Mouse (Mus musculus) neural tube, embryonic 12.5 days (tissue): Measurements from ENCODE around the gene Rhbdd2. TPM values are rescaled to one million over a fixed set of nuclear protein-coding genes. Genes with fewer than 3 reads are reported as not detected.

Experiments
- ATAC-seq: fragments of 200-750 bp; cut with Nextera tagmentation; 2 replicates; pipeline ENCODE4 v1.8.0; 2017; ENCODE audit warnings: low read depth, mild to moderate bottlenecking, moderate TSS enrichment, moderate library complexity; ENCODE audit not compliant: low FRiP score
- H3K27ac ChIP-seq: fragments of 300-500 bp; sonication (generic); 2 replicates; pipeline ENCODE4 v1.5.1; 2016
- H3K27me3 ChIP-seq: fragments of 300-500 bp; sonication (generic); replicated peaks from 2 replicates; pipeline ENCODE4 v1.6.1; 2016; ENCODE audit warnings: mild to moderate bottlenecking
- H3K36me3 ChIP-seq: fragments of 300-500 bp; sonication (generic); 2 replicates; pipeline ENCODE4 v1.6.1; 2016; ENCODE audit warnings: mild to moderate bottlenecking
- H3K4me1 ChIP-seq: fragments of 300-500 bp; sonication (generic); 2 replicates; pipeline ENCODE4 v1.6.1; 2016
- H3K4me2 ChIP-seq: fragments of 300-500 bp; sonication (generic); replicated peaks from 2 replicates; pipeline ENCODE4 v1.6.1; 2016; ENCODE audit warnings: mild to moderate bottlenecking
- H3K4me3 ChIP-seq: fragments of 300-500 bp; sonication (generic); 2 replicates; pipeline ENCODE4 v1.5.1; 2016
- H3K9ac ChIP-seq: fragments of 300-500 bp; sonication (generic); 2 replicates; pipeline ENCODE4 v1.6.1; 2016; ENCODE audit warnings: mild to moderate bottlenecking
- H3K9me3 ChIP-seq: fragments of 300-500 bp; sonication (generic); 2 replicates; pipeline ENCODE4 v1.6.1; 2016; ENCODE audit warnings: mild to moderate bottlenecking
- WGBS: fragments of 180-500 bp; shearing (Covaris S2); methylation state at CpG from one replicate; pipeline ENCODE4 v1.1.7; 2016; 5-methylcytosine and 5-hydroxymethylcytosine counted together
- polyA plus RNA-seq: library from polyadenylated mRNA; unstranded; fragments of >200 nt; fragmentation: Nextera tagmentation; extraction: Ambion mirVana; gene quantifications from 2 replicates; pipeline ENCODE4 v1.2.1, GENCODE M21; 2016

Rhbdd2 gene
- polyA plus RNA-seq, 1 experiment from 2014 or later, result 64.7 TPM

DNA sequence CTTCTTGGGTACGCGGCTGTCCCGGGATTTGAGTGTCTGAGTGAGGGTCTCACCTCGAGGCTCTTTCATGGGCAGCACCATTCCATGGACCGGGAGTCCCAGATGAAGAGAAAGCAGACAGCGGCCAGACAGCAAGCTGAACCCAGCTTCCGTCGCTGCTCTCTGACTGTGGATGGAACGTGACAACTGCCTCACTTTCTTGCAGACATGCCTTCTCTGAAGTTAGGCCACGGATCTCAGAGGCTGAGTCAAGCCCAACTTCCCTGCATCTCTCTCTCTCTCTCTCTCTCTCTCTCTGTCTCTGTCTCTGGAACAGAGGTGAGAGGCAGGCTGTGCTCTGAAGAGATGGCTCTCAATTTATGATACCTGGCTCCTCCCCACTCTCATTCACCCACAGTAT, 3.5 kb upstream of the Rhbdd2 start:
- H3K9ac ChIP-seq, result no peak overlapping the region
- peaks cover 9% of the 10 kb centered on the region for H3K4me1 ChIP-seq
- H3K36me3 ChIP-seq, result no peaks in the 10 kb centered on the region
- H3K27me3 ChIP-seq, result no peaks in the 10 kb centered on the region
- no peak overlapping the region for H3K4me3 ChIP-seq
- ATAC-seq, result no peak
- WGBS, result 48% methylated on average over 10 of the region's 10 CpGs
- H3K27ac ChIP-seq, result no peak overlapping the region
- peak overlapping the region; percentile 24; the same call in 1 of the 2 replicates for H3K4me2 ChIP-seq
- H3K9me3 ChIP-seq, result no peaks in the 10 kb centered on the region

DNA sequence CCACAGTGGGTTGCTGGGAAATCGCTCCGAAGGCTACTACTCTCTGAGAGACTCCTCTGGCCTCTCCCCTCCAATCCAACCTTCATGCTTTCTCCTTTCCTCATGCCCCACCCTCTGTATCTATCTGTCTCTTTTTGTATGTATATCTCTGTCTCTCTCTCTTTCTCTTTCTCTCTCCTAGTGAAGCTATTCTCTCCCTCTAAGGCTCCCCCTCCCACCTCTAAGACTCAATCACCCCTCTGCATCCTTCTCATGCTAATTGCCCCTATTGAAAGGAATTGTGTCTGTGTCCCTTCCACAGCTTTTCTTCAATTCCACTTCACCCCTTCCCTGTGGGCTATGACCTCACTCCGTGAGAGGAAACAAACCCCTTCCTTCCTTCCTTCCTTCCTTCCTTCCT, 3.0 kb upstream of the Rhbdd2 start:
- H3K9me3 ChIP-seq, result no peaks in the 10 kb centered on the region
- 82% methylated on average over 3 of the region's 3 CpGs for WGBS
- no peaks in the 10 kb centered on the region for H3K27me3 ChIP-seq
- peaks cover 9% of the 10 kb centered on the region for H3K4me1 ChIP-seq
- H3K27ac ChIP-seq, result no peak overlapping the region
- H3K36me3 ChIP-seq, result no peaks in the 10 kb centered on the region
- no peak overlapping the region for H3K9ac ChIP-seq
- ATAC-seq, result no peak
- no peak overlapping the region for H3K4me2 ChIP-seq
- no peak overlapping the region for H3K4me3 ChIP-seq

DNA sequence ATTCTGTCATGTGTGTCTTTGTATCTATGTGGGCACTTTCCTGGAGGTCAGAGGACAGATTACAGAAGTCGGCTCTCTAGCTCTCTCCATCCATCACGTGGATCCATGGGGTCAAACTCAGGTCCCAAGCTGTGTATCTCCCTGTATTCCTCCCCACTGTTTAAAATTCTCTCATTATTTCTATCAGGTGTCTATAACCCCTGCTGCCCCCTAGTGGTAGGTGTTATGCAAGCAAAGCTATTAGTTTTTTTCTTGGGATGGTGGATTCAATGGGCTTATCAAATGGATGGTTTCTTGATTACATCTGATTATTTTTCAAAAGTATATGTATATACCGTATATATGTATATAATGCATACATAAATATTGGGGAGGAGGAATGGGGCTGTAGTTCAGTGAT, 1.8 kb upstream of the Rhbdd2 start:
- no peak overlapping the region for H3K4me3 ChIP-seq
- peaks cover 7% of the 10 kb centered on the region; the same call in 1 of the 2 replicates for H3K36me3 ChIP-seq
- no peak overlapping the region for H3K9ac ChIP-seq
- H3K4me1 ChIP-seq, result peaks cover 9% of the 10 kb centered on the region
- WGBS, result 34% methylated on average over 3 of the region's 3 CpGs
- no peak overlapping the region for H3K27ac ChIP-seq
- H3K4me2 ChIP-seq, result no peak overlapping the region
- no peaks in the 10 kb centered on the region for H3K9me3 ChIP-seq
- ATAC-seq, result no peak
- H3K27me3 ChIP-seq, result no peaks in the 10 kb centered on the region

DNA sequence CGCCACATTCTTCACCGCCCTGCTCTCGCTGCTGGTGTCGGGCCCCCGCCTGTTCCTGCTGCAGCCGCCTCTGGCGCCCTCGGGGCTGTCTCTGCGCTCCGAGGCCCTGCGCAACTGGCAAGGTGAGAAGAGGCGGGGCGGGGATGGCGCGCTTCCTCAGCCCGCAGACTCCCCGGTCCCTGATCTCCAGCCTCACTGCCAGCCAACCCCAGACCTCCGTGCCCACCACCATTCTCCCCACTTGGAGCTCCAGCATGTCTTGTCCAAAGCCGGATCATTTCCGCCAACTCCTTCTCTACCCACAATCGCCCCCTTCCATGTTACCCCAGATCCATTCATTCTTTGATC, 353 bp downstream of the Rhbdd2 start:
- ATAC-seq, result peak; percentile 83
- H3K9ac ChIP-seq, result peak overlapping the region; percentile 81
- WGBS, result 0% methylated on average over 21 of the region's 21 CpGs
- peaks cover 27% of the 10 kb centered on the region for H3K36me3 ChIP-seq
- H3K9me3 ChIP-seq, result no peaks in the 10 kb centered on the region
- peak overlapping the region; percentile 68 for H3K4me2 ChIP-seq
- peak overlapping the region; percentile 51; the same call in 1 of the 2 replicates for H3K27ac ChIP-seq
- H3K27me3 ChIP-seq, result no peaks in the 10 kb centered on the region
- H3K4me1 ChIP-seq, result peaks cover 9% of the 10 kb centered on the region
- H3K4me3 ChIP-seq, result peak overlapping the region; percentile 75

DNA sequence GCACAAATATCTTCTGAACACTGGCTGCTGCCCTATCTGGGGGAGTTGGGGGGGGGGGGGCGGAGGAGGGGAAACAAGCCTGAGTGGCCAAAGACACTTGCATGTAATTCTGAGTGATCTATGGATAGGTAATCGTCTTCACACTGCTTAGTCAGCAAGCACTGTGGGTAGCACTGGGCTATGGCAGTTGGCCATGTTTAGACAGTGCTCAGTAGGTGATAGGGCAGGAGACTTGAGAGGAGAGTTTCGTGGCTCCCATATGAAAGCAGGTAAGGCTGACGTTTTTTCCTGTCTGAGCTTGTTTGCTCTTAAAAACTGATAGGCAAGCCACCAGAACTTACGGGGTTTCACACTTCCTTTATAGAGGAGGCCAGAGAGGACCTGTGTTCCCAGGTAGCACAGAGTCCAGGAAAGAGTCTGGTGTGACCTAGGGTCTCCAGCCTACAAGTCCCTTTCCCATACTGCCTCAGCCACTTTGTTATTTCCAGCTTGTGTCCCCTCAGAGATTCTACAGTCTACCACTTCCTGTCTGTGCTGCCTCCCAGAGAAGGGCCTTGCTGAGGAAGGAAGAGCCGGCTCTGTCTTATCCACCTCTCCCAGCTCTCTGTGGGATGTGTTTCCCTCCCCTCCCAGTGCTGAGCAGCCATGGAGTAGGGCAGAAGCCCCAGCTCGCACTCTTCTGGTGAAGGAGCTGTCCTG, 7.5 kb downstream of the Rhbdd2 start:
- ATAC-seq, result no peak
- no peak overlapping the region for H3K4me2 ChIP-seq
- no peak overlapping the region for H3K4me3 ChIP-seq
- no peak overlapping the region for H3K27ac ChIP-seq
- WGBS, result 81% methylated on average over 7 of the region's 7 CpGs
- no peaks in the 10 kb centered on the region for H3K27me3 ChIP-seq
- H3K9ac ChIP-seq, result no peak overlapping the region
- peaks cover 69% of the 10 kb centered on the region for H3K36me3 ChIP-seq
- H3K9me3 ChIP-seq, result no peaks in the 10 kb centered on the region
- H3K4me1 ChIP-seq, result no peaks in the 10 kb centered on the region

DNA sequence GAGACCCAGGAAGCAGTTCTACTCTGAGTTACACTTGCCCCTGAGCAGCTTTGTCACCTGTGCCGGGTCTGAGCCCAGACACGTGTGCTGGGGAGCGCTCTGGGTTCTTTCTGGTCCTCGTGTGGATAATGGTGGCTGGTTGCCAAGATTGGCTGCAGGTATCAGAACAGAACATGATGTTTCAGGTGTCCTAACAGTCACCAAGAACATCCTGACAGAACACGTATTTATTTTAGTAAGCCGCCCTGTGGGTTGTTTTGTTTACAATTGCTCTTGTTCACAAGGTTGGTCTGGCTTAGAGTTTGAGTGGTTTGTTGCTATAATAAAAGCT, 8.0 kb downstream of the Rhbdd2 start:
- Histone ChIP-seq H3K4me2 (no peak overlapping the region), H3K9ac (no peak overlapping the region), H3K36me3 (peaks cover 64% of the 10 kb centered on the region), H3K27ac (no peak overlapping the region), H3K27me3 (no peaks in the 10 kb centered on the region), H3K4me3 (no peak overlapping the region), H3K4me1 (no peaks in the 10 kb centered on the region), H3K9me3 (no peaks in the 10 kb centered on the region)
- WGBS, result 93% methylated on average over 6 of the region's 6 CpGs
- ATAC-seq, result no peak

DNA sequence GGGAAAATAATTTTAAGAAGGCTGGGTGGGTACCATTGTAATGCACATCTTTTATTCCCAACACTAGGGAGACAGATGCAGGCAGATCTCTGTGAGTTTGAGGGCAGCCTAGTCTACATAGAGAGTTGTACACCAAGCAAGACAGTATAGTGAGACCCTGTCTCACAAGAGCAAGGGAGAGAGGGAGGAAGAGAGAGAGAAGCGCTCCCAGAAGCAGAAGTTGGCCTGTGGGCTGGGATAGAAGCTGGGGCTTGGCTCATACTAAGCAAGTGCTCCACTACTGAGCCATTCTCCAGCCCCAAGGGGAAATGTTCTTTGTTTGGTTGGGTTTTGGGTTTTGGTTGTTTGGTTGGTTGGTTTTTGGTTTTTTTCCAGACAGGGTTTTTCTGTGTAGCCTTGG, 8.6 kb downstream of the Rhbdd2 start:
- Histone ChIP-seq H3K9ac (no peak overlapping the region), H3K4me2 (no peak overlapping the region), H3K27me3 (no peaks in the 10 kb centered on the region), H3K4me1 (no peaks in the 10 kb centered on the region), H3K36me3 (peaks cover 58% of the 10 kb centered on the region), H3K4me3 (no peak overlapping the region), H3K27ac (no peak overlapping the region), H3K9me3 (no peaks in the 10 kb centered on the region)
- WGBS, result 100% methylated on average over 1 of the region's 1 CpGs
- no peak for ATAC-seq

DNA sequence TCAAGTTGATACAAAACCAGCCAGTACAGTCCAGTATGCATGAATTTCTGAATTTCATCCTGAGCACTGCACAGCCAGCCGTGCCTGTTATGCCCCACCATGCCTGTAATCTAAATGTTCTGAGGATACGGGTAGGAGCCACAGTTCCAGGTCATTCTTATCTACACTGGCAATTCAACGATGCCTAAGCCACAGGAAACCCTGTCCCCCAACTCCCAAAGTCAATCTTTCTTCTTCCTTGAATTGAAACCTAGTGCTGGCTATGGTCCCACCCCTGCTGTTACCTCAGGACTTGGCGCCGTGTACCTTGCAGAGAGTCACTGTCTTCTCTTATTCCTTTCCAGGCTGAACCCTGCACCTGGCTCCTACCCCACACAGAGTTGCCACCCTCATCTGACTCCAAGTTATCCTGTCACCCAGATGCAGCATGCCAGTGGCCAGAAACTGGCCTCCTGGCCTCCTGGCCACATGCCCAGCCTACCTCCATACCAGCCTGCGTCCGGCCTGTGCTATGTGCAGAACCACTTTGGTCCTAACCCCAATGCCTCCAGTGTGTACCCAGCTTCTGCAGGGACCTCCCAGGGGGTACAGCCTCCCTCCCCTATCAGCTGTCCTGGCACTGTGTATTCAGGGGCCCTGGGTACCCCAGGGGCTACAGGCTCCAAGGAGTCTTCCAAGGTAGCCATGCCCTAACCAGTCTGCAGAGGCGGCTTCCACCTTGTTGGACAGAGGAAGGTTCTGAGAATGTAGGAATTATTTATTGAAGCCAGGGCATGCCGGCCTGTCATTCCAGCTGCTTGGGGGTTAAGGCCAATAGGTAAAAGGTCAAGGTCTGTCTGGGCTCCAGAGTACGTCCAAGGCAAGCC, 10.5 kb downstream of the Rhbdd2 start:
- no peak for ATAC-seq
- Histone ChIP-seq H3K27ac (no peak overlapping the region), H3K9me3 (no peaks in the 10 kb centered on the region), H3K9ac (no peak overlapping the region), H3K27me3 (no peaks in the 10 kb centered on the region), H3K4me2 (no peak overlapping the region), H3K36me3 (peaks cover 40% of the 10 kb centered on the region), H3K4me3 (no peak overlapping the region), H3K4me1 (no peaks in the 10 kb centered on the region)
- 85% methylated on average over 10 of the region's 10 CpGs for WGBS

DNA sequence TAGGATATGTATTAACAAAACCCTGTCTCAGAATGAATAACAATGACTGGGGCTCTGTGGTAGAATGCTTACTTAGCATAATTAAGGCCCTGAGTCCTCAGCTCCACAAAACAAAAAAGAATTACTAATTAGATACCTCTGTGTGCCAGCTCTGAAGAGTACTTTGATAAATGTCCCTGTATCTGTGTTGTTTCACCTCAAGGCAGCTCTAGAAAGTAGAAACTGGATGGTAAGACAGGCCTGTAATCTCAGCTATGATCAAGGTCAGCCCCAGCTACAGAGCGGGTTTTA, 11.1 kb downstream of the Rhbdd2 start:
- Histone ChIP-seq H3K36me3 (peaks cover 35% of the 10 kb centered on the region), H3K4me1 (no peaks in the 10 kb centered on the region), H3K4me3 (no peak overlapping the region), H3K27me3 (no peaks in the 10 kb centered on the region), H3K9me3 (no peaks in the 10 kb centered on the region), H3K4me2 (no peak overlapping the region), H3K9ac (no peak overlapping the region), H3K27ac (no peak overlapping the region)
- WGBS, result 96% methylated on average over 1 of the region's 1 CpGs
- no peak for ATAC-seq

DNA sequence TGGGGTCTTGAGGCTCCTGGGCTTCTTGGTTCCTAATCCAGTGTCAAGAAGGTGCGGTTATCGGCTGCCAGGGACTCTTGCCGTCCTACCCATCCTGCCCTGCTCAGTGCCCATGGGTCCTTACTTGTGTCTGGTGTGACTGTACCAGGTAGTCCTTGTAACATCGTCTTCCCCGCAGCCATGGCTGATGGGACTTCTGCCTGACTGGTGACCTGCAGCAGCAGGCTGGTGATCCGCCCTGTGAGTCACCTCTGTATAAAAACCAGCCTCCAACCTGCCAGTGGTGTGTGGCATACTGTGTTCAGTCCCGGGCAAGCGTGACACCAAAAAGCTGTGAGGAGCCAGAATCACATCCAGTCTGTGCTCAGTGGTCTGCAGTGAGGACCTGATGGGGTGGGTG, 11.5 kb downstream of the Rhbdd2 start:
- no peak overlapping the region for H3K4me2 ChIP-seq
- no peak for ATAC-seq
- H3K4me1 ChIP-seq, result no peaks in the 10 kb centered on the region
- 91% methylated on average over 8 of the region's 8 CpGs for WGBS
- H3K27me3 ChIP-seq, result no peaks in the 10 kb centered on the region
- peaks cover 31% of the 10 kb centered on the region for H3K36me3 ChIP-seq
- no peaks in the 10 kb centered on the region for H3K9me3 ChIP-seq
- no peak overlapping the region for H3K4me3 ChIP-seq
- H3K9ac ChIP-seq, result no peak overlapping the region
- H3K27ac ChIP-seq, result no peak overlapping the region

DNA sequence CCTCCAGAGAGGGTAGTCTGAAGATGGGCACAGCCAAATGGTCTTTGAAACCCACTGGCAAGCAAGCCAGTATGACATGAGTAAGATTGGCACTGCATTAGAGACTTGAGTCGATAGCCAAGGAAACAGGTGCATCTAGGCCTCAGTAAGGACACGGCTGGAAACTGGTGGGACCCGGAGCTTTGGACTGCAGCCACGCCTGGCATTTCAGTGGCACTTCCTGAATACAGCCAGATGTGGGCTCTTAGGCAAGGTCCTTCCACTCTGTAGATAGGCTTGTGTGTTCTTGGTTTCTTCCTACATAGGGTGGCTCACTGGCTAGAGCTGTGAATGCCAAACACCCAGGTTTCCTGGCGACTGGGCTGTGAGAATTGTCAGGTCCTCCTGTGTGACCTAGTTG, 12.9 kb downstream of the Rhbdd2 start:
- no peak overlapping the region for H3K27ac ChIP-seq
- H3K9ac ChIP-seq, result no peak overlapping the region
- H3K36me3 ChIP-seq, result peaks cover 17% of the 10 kb centered on the region
- H3K9me3 ChIP-seq, result no peaks in the 10 kb centered on the region
- H3K4me2 ChIP-seq, result no peak overlapping the region
- no peaks in the 10 kb centered on the region for H3K4me1 ChIP-seq
- H3K27me3 ChIP-seq, result no peaks in the 10 kb centered on the region
- H3K4me3 ChIP-seq, result no peak overlapping the region
- ATAC-seq, result no peak
- 91% methylated on average over 5 of the region's 5 CpGs for WGBS

DNA sequence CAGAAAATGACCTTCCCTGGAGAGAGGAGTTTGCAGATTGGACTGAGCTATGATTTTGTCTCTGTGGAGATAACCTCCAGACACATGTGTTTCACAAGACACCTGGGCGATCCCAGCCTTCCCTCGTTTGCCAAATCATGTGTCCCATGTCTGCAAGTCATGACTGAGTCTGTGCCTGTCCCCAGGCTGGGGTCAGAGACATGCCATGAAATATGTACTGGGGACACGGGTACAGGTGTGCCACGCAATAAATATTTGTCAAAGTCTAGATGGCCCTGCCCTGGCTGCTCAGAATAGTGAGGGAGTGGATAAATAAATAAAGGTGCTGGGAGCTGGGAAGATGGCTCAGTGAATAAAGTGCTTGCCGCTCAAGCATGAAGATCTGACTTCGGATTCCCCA, 13.6 kb downstream of the Rhbdd2 start:
- H3K36me3 ChIP-seq, result peaks cover 15% of the 10 kb centered on the region
- no peak for ATAC-seq
- no peak overlapping the region for H3K9ac ChIP-seq
- WGBS, result 88% methylated on average over 6 of the region's 6 CpGs
- H3K27me3 ChIP-seq, result no peaks in the 10 kb centered on the region
- H3K4me3 ChIP-seq, result no peak overlapping the region
- H3K9me3 ChIP-seq, result no peaks in the 10 kb centered on the region
- H3K4me1 ChIP-seq, result no peaks in the 10 kb centered on the region
- H3K4me2 ChIP-seq, result no peak overlapping the region
- H3K27ac ChIP-seq, result no peak overlapping the region
